Mouse (Mus musculus): ENCODE results near the gene Hrh2. TPM values are rescaled to one million over a fixed set of nuclear protein-coding genes. Genes with fewer than 3 reads are reported as not detected.
A peak's percentile ranks its signal among the peaks of the same experiment; 100 is the strongest.

The Hrh2 gene
- 0.08 and 0.19 TPM in 2 replicates for polyA plus RNA-seq (2015; fragmentation: Nextera tagmentation; extraction: Ambion mirVana)

DNA sequence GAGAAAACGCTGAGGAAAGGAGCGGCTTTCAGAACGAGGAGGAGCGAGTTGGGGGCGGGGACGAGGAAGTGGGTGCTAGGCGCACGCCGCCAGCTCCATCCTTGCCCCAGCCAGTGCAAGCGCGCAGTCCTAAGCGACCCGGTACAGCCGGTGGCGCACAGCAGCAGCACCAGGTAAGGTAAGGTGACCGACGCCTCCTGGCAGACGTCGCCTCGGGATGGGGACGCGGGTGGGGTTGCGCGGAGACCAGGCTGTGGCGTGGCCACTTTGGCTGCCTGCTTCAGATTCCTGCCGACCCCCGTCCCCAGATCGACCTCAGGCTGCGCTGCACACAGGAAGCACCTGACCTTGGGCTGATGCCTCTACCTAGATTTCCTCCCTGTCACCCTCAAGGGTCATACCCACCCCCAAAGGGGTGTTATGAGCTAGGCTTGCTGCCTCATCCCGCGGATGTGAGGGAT, at the start of gene Hrh2:
TSS of gene Hrh2 (plus strand) at position 109 of the 461 bp plus-strand sequence.
- no peaks in the 10 kb centered on the region for H3K9me3 ChIP-seq (replicated peaks)
- H3K27me3 ChIP-seq: peaks cover 37% of the 10 kb centered on the region
- peak within 1 kb of the TSS; percentile 44 for H3K4me3 ChIP-seq
- peak within 1 kb of the TSS; percentile 68 for H3K4me2 ChIP-seq
- 2% methylated on average over 30 of the region's 31 CpGs for WGBS
- H3K36me3 ChIP-seq (ENCODE audit: poor library complexity, severe bottlenecking): no peaks in the 10 kb centered on the region
- H3K27ac ChIP-seq: no peak within 1 kb of the TSS
- peaks cover 7% of the 10 kb centered on the region for H3K4me1 ChIP-seq
- peak within 1 kb of the TSS; percentile 60 for H3K9ac ChIP-seq
- ATAC-seq: no peak

DNA sequence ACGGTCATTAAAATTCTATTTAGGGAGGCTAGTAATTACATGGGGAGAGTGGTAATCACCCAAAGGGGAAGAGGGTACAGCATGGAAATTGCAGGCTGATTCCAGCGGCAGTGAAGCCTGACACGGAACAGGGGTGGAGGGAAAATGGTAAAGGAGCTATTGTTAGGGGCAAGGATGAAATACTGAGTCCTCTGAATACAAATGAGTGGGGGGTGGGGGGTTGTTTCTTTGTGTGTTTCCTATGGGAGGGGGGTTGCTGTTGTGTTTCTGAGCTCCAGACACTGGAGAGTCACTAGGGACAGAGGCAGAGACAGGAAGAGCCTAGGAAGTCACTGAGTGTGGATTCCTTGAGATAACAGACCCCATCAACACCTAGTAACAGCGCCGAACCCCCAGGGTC, 48.1 kb upstream of the Hrh2 start:
- H3K36me3 ChIP-seq (ENCODE audit: poor library complexity, severe bottlenecking): no peaks in the 10 kb centered on the region
- no peak for ATAC-seq
- WGBS: 28% methylated on average over 5 of the region's 5 CpGs
- H3K4me2 ChIP-seq: no peak overlapping the region
- H3K9me3 ChIP-seq (replicated peaks): peaks cover 6% of the 10 kb centered on the region; the same call in 1 of the 2 replicates
- H3K4me3 ChIP-seq: no peak overlapping the region
- H3K27me3 ChIP-seq: no peaks in the 10 kb centered on the region
- peaks cover 13% of the 10 kb centered on the region for H3K4me1 ChIP-seq
- H3K9ac ChIP-seq: no peak overlapping the region
- H3K27ac ChIP-seq: peak overlapping the region; percentile 11; the same call in 1 of the 2 replicates

DNA sequence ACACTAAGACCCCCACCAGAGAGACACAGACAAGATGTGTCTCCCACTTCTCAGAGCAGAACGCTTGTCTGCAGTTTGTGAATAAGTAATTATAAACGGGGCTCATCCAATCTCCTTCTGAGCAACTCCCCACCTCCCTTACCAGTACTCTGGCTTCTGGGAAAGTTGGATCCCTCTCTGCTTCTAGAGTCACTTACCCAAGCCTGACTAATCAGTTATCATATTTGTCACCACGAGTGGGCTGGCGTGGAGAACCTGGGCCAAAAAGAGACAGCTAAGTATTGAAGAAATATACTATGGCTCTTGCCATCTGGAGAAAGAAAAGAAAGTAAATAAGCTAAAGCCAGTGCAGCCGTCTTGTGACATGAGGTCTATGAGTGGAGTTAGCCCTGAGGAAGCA, 47.3 kb upstream of the Hrh2 start:
- Histone ChIP-seq H3K4me1 (peaks cover 13% of the 10 kb centered on the region), H3K4me2 (no peak overlapping the region), H3K9ac (no peak overlapping the region), H3K9me3 (replicated peaks) (peaks cover 6% of the 10 kb centered on the region; the same call in 1 of the 2 replicates), H3K36me3 (ENCODE audit: poor library complexity, severe bottlenecking) (no peaks in the 10 kb centered on the region), H3K4me3 (no peak overlapping the region), H3K27ac (no peak overlapping the region), H3K27me3 (no peaks in the 10 kb centered on the region)
- WGBS: 84% methylated on average over 5 of the region's 5 CpGs
- ATAC-seq: no peak

DNA sequence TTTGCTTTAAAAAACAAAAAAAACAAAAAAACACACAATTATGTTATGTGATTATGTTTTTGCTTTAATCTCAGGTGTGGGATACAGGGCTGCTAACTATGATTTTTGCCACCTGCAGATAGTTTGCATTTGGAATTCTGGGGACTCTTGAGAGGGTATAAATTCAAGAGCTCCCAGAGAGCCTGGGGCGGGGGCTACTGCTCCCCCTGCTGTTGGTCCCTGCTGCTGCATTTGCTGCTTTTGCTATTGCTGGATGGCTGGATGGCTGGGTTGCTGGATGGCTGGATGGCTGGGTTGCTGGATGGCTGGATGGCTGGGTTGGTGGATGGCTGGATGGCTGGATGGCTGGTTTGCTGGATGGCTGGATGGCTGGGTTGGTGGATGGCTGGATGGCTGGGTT, 44.6 kb upstream of the Hrh2 start:
- WGBS: 84% methylated on average over 1 of the region's 1 CpGs
- H3K27me3 ChIP-seq: no peaks in the 10 kb centered on the region

DNA sequence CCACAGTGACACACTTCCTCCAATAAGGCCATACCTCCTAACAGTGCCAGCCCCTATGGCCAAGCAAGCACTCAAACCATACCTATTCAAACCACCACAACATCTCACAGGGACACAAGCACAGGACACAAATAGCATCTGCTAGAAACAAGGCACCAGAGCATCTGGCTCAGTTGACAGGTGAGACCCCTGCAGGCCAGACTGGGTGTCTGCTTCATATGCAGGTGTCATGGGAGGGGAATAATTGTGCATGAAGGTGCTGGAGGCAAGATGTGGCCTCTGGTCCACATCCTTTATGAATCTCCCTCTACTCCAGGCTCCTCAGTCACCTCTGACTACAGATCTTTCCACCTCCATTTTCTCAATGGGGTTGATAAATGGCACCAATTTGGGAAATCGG, 39.5 kb upstream of the Hrh2 start:
- no peaks in the 10 kb centered on the region for H3K9me3 ChIP-seq (replicated peaks)
- H3K27ac ChIP-seq: no peak overlapping the region
- no peak overlapping the region for H3K9ac ChIP-seq
- H3K27me3 ChIP-seq: no peaks in the 10 kb centered on the region
- no peak overlapping the region for H3K4me2 ChIP-seq
- ATAC-seq: no peak
- H3K4me3 ChIP-seq: no peak overlapping the region
- no peaks in the 10 kb centered on the region for H3K36me3 ChIP-seq (ENCODE audit: poor library complexity, severe bottlenecking)
- WGBS: 89% methylated on average over 1 of the region's 1 CpGs
- peaks cover 5% of the 10 kb centered on the region; the same call in 1 of the 2 replicates for H3K4me1 ChIP-seq

More for the DNA sequence above, 44.6 kb upstream of the Hrh2 start:
- no peak overlapping the region for H3K27ac ChIP-seq
- H3K9ac ChIP-seq: no peak overlapping the region
- no peak overlapping the region for H3K4me3 ChIP-seq
- H3K9me3 ChIP-seq (replicated peaks): peaks cover 6% of the 10 kb centered on the region; the same call in 1 of the 2 replicates
- H3K4me1 ChIP-seq: peaks cover 13% of the 10 kb centered on the region
- ATAC-seq: no peak
- no peak overlapping the region for H3K4me2 ChIP-seq
- H3K36me3 ChIP-seq (ENCODE audit: poor library complexity, severe bottlenecking): no peaks in the 10 kb centered on the region

DNA sequence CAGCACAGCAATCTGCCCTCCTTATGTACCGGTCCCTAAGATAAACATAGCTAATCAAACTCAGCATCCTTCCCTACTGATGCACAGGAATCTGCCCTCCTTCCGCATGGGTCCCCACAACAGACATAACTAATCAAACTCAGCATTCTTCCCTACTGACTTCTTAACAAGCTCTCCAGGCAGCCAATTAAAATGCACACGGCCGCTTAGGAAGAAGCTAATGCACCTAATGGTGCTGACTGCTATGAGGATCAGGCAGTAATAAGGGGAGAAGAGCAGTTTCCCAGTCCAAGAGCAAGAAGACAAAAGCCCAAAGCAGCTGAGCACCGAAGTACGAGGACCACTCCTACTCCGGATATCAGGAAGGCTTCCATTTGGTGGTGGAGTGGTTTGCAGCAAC, 39.0 kb upstream of the Hrh2 start:
- Histone ChIP-seq H3K27ac (no peak overlapping the region), H3K9me3 (replicated peaks) (no peaks in the 10 kb centered on the region), H3K4me2 (peak overlapping the region; percentile 6; the same call in 1 of the 2 replicates), H3K27me3 (no peaks in the 10 kb centered on the region), H3K36me3 (ENCODE audit: poor library complexity, severe bottlenecking) (no peaks in the 10 kb centered on the region), H3K4me1 (peaks cover 5% of the 10 kb centered on the region; the same call in 1 of the 2 replicates), H3K9ac (no peak overlapping the region), H3K4me3 (no peak overlapping the region)
- 42% methylated on average over 7 of the region's 7 CpGs for WGBS
- no peak for ATAC-seq

DNA sequence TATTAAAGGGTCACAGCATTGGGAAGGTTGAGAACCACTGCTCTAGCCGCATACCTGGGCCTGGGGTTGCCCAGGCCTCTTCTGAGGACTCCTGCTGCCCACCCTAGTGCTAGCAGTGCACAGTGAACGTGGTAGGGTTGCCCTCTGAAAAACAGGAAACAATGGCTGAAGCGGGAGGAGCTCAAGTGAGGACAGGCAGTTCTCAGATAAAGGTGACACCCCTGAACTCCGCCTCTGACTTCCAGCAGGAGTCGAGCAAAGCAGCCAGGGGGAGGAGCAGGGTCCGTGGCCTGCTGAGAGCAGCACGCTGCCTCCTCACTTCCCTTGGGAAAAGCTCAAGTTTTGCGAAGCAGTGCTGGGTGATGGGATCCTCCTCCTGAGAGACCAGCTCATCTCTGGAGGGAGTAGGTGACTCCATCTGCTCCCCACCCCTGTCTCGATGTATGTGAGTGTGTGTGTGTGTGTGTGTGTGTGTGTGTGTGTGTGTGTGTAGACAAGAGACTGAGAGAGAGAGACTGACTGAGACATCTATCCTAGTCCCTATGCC, 38.2 kb upstream of the Hrh2 start:
- H3K9me3 ChIP-seq (replicated peaks): no peaks in the 10 kb centered on the region
- H3K27ac ChIP-seq: no peak overlapping the region
- no peaks in the 10 kb centered on the region for H3K27me3 ChIP-seq
- WGBS: 31% methylated on average over 9 of the region's 9 CpGs
- H3K4me1 ChIP-seq: peaks cover 10% of the 10 kb centered on the region
- H3K4me3 ChIP-seq: no peak overlapping the region
- no peak for ATAC-seq
- no peak overlapping the region for H3K9ac ChIP-seq
- no peak overlapping the region for H3K4me2 ChIP-seq
- no peaks in the 10 kb centered on the region for H3K36me3 ChIP-seq (ENCODE audit: poor library complexity, severe bottlenecking)

DNA sequence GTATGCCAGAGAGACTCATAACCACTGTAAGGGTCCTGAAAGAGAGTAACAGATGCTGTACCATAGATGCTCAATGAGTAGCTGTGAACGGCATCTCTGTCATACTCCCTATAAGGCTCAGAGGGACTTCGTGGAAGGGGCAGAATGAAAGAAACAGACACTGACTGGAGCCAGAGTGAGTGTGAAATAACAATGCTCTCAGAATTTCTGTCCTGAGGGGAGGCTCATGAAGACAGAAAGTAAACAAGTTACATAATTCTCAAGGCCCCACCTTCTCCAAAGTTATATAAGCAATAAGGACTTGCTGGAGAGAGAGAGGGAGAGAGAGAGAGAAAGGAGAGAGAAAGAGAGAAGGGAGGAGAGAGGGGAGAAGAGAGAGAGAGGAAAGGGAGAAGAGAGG, 36.1 kb upstream of the Hrh2 start:
- no peaks in the 10 kb centered on the region for H3K9me3 ChIP-seq (replicated peaks)
- H3K4me2 ChIP-seq: no peak overlapping the region
- no peak overlapping the region for H3K4me3 ChIP-seq
- 86% methylated on average over 2 of the region's 2 CpGs for WGBS
- no peak for ATAC-seq
- peaks cover 21% of the 10 kb centered on the region for H3K4me1 ChIP-seq
- H3K27me3 ChIP-seq: no peaks in the 10 kb centered on the region
- H3K27ac ChIP-seq: no peak overlapping the region
- no peak overlapping the region for H3K9ac ChIP-seq
- H3K36me3 ChIP-seq (ENCODE audit: poor library complexity, severe bottlenecking): no peaks in the 10 kb centered on the region

DNA sequence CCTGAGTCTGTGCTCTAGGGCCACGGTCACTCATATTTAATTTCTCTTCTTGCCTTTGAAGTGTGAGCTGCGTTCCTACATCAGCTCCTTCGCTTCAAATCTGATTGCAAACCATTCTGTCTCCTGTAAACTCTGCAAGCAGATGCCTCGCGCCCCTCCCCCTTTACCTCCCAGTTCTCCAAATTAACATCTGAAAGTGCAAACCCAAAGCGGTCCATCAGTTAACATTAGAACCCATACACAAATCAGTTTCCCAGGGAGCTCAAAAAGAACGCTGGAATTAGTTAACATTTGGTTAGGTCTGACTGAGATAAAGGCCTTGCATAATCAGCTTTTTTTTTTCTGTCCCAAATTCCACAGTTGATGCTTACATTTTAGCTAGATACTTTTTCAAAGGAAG, 32.7 kb upstream of the Hrh2 start:
- H3K27ac ChIP-seq: no peak overlapping the region
- H3K4me2 ChIP-seq: no peak overlapping the region

DNA sequence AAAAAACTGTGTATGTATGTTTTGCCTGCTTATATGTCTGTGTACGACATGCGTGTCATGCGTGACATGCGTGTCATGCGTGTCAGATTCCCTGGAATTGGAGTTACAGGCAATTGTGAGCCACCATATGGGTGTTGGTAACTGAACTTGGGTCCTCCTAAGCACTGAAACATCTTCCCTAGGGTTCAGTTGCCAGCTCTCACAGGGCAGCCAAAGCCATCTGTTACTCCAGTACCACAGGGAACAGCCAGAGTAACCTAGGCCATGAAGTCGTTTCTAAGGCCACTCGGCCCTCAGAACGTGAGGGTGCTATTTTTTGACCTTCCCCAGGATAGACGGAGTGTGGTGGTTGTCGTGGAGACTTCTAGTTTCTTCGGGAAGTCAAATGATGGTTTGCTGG, 32.2 kb upstream of the Hrh2 start:
- H3K36me3 ChIP-seq (ENCODE audit: poor library complexity, severe bottlenecking): no peaks in the 10 kb centered on the region
- WGBS: 58% methylated on average over 11 of the region's 11 CpGs
- no peak overlapping the region for H3K4me3 ChIP-seq
- no peak overlapping the region for H3K27ac ChIP-seq
- no peak overlapping the region for H3K9ac ChIP-seq
- no peaks in the 10 kb centered on the region for H3K27me3 ChIP-seq
- no peak for ATAC-seq
- peaks cover 16% of the 10 kb centered on the region for H3K4me1 ChIP-seq
- no peaks in the 10 kb centered on the region for H3K9me3 ChIP-seq (replicated peaks)
- H3K4me2 ChIP-seq: no peak overlapping the region

More for the DNA sequence above, 32.7 kb upstream of the Hrh2 start:
- Histone ChIP-seq H3K36me3 (ENCODE audit: poor library complexity, severe bottlenecking) (no peaks in the 10 kb centered on the region), H3K4me1 (peaks cover 16% of the 10 kb centered on the region), H3K4me3 (no peak overlapping the region), H3K9me3 (replicated peaks) (no peaks in the 10 kb centered on the region), H3K9ac (no peak overlapping the region), H3K27me3 (no peaks in the 10 kb centered on the region)
- WGBS: 7% methylated on average over 7 of the region's 7 CpGs
- ATAC-seq: no peak

DNA sequence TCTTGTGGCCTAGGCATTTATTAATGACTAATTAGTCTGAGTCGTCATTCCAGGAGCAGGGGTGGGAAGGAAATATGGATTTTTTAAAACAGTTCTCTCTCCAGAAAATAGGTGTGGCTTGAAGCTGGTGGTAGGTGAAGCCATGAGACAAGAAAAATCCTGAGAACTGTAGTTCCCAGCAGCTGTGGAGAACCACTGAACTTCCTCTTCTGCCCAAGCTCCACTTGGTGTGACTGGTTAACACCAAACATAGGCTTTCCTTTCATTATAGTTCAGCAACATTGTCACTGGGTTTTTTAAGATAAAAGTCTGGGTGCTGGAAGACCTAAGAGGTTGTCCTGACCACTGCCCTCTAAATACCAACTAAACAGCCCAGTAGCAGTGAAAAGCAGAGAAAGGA, 31.4 kb upstream of the Hrh2 start:
- no peaks in the 10 kb centered on the region for H3K27me3 ChIP-seq
- ATAC-seq: no peak
- H3K27ac ChIP-seq: no peak overlapping the region
- no peak overlapping the region for H3K9ac ChIP-seq
- H3K4me3 ChIP-seq: no peak overlapping the region
- H3K9me3 ChIP-seq (replicated peaks): no peaks in the 10 kb centered on the region
- H3K4me2 ChIP-seq: no peak overlapping the region
- H3K4me1 ChIP-seq: peaks cover 16% of the 10 kb centered on the region
- WGBS: 24% methylated on average over 1 of the region's 1 CpGs
- no peaks in the 10 kb centered on the region for H3K36me3 ChIP-seq (ENCODE audit: poor library complexity, severe bottlenecking)

DNA sequence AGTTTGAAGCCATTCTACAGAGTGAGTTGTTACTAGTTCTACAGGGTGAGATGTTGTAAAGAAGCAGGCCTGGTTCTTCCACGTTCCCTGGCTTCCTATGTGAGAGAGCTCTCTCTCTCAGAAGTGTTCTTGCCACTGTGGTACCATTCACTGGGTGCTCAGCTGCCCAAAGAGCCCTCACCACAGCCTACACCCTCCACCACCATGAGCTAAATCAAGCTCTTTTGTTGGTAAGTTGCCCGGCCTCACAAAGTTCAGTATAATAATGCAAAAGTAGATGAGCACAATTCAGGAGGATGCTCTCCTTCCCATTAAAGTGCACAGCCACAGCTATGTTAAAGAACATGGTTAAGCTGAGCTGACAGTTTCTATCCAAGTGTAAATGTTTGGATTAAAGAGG, 30.4 kb upstream of the Hrh2 start:
- H3K9me3 ChIP-seq (replicated peaks): no peaks in the 10 kb centered on the region
- H3K36me3 ChIP-seq (ENCODE audit: poor library complexity, severe bottlenecking): no peaks in the 10 kb centered on the region
- no peak overlapping the region for H3K4me3 ChIP-seq
- no peak overlapping the region for H3K4me2 ChIP-seq
- no peak for ATAC-seq
- WGBS: 87% methylated on average over 2 of the region's 2 CpGs
- no peaks in the 10 kb centered on the region for H3K27me3 ChIP-seq
- no peak overlapping the region for H3K9ac ChIP-seq
- peaks cover 16% of the 10 kb centered on the region for H3K4me1 ChIP-seq
- H3K27ac ChIP-seq: no peak overlapping the region

DNA sequence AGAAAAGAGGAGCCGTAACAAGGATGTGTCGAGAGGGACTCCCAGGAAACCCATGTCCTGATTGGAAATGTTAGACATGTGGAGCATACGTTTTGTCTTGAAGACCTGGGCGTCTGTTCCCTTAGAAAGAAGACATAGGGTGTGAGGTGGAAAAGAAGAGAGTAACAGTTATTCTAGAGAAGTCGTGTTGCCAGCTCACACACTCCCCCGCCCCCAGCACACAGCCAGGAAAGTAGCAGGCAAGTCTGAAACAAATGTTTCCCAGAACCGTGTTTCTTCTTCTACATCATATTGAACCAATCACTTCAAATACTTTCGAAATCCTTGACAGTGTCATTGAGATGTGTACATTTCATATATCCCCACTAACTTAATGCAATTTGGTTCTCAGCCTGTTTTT, 28.6 kb upstream of the Hrh2 start:
- Histone ChIP-seq H3K9me3 (replicated peaks) (no peaks in the 10 kb centered on the region), H3K4me3 (no peak overlapping the region), H3K4me2 (no peak overlapping the region), H3K9ac (no peak overlapping the region), H3K4me1 (peaks cover 15% of the 10 kb centered on the region), H3K27me3 (no peaks in the 10 kb centered on the region), H3K36me3 (ENCODE audit: poor library complexity, severe bottlenecking) (no peaks in the 10 kb centered on the region), H3K27ac (no peak overlapping the region)
- 84% methylated on average over 8 of the region's 8 CpGs for WGBS
- no peak for ATAC-seq

All from forebrain, embryonic 13.5 days (tissue).